Mouse (Mus musculus) CH12F3 (cell line): Measurements from ENCODE around the gene Prim2.

Experiments used
- in situ Hi-C: fragments of 300-500 bp; cut with MboI; formaldehyde crosslinking; loops from 2 replicates; pipeline ENCODE4 v1.14.3; 2020; ENCODE audit warnings: low sequenced_read_pairs

The Prim2 gene

DNA sequence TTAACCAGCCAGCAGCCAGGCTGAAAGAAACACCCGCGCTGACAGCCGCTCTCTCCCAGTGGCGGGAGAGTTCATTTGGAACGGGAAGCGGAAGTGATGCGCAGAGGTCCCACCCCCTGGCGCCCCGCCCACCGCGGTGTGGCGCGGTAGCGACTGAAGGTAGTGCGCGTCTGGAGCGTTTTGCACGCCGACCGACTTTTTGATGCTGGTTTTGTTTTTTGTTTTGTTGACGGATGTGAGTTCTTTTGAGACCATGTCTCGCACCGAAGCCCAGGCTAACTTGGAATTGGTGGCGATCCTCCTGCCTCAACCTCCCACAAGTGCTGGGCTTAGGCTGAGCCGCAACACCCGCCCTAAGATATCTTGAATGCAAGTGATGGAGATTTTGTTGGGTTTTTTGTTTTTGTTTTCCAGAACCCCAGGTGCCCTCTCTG is at the start of gene Prim2:
Prim2 (minus strand) TSS at position 88 of the 434 bp plus-strand sequence.
- in situ Hi-C loops = no loop called here

DNA sequence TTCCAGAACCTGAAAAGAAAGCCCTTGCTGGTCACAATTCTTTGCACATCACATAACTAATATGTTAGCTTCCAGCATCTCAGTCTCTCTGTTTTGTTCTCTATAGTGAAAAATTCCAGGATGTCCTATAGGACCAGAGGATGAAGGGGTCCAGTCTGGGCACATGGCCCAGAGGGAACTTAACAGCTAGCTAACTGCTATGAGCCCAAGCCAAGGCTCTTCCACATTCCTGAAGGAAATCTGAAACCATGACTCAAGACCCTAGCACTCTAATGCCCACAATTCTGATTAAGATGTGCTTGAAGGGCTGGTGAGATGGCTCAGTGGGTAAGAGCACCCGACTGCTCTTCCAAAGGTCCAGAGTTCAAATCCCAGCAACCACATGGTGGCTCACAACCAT is 48.0 kb upstream of the Prim2 start:
- in situ Hi-C loops = no loop called here

DNA sequence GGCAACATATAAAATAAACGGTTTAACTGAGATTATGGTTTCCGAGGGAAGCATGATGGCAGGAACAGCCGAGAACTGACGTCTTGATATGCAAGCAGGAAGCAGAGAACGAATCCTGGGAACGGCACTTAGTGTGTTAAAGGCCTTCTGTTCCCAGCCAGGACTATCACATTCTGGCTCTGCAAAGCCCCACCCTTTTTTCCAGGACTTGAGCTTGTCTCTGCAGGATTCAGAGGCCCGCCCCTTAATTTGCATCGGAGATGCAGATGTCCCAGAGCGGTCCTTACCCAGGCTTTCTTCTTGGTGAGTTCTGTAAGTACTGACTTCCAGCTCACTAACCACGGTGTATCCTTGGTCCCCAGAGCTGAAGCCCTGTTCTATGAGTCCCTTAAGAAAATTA is 45.2 kb upstream of the Prim2 start:
- in situ Hi-C loops = no loop called here

DNA sequence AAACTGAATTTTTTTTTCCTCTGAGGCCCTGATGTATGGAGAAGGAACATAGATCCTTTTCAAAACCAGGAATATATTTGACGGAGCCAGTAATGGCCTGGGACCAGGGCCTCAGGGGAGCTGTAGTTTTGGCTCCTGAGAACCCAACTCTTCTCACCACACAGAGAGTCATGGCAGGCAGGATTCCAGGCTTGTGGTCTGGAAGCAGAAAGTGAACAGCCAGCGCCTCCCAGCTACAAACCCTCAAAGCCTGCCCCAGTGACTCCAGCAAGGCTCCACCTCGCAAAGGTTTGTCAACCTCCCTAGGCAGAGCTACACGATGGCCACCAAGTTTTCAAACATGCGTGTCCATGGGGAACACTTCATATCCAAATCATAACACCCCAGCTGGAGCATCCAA is 42.4 kb upstream of the Prim2 start:
- in situ Hi-C loops = no loop called here

DNA sequence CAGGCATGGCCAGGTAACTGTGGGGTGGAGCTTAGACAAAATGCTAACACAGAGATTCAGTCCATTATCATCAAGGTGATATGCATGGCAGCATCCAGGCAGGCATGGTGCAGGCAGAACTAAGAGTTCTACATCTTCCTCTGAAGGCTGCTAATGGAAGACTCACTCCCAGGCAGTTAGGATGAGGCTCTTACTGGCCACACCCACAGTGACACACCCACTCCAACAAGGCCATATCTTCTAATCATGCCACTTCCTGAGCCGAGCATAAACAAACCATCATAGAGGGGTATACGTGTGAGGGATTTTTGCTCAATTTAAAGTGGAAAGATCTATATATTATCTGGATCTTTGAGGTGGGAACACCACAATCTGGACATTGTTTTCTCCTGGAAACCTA is 40.0 kb upstream of the Prim2 start:
- in situ Hi-C loops = no loop called here

DNA sequence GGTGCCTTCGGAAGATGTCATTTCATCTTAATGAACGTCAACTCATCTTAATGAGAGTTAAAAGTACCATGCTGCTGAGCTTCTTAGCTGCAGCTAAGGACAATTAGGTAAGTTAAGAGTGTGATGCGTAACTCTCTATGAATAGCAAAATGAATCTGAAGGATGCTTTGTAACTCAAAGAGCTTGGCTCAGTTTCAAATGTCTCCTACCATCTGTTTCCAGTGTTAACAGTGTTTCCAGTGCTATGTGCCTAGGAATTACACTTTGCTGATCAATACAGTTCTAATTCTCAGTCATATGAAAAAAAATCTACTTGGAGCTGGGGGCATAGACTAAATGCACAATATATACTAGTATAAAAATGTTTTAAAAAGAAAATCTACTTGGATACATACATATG is 31.6 kb upstream of the Prim2 start:
- in situ Hi-C loops = no loop called here

DNA sequence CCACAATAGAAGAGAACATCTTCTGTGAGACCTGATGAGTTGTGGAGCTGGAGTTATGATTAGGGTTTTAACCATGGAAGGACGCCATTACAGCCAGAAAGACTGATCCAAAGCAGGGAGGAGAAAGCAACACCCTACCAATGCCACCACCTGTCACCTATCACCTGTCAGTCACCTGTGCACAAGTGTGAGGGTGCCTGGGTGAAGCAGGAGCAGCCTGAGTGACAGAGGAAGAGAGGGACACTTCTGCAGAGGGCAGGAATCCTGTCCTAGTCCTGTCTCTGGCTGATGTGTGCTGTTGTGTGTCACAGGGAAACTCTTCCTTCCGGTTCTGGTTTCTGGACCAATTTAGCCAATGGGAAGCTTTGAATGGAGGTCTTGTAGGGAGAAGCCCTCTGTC is 26.4 kb upstream of the Prim2 start:
- in situ Hi-C loops = no loop called here

DNA sequence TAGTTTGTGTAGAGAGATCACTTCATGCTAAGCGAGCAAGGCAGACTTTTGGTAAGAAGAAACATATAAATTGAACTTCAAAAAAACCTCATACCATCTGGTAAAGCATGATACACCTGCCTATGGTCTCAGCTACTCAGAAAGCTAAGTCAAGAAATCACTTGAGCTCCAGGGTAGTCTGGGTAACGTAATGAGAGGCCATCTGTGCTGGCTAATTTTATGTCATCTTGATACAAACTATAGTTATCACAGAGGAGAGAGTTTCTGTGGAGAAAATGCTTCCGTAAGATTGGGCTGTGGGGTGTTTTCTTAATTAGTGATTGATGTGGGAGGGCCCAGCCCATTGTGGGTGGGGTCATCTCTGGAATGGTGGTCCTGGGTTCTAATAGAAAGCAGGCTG is 24.3 kb upstream of the Prim2 start:
- in situ Hi-C loops = no loop called here

DNA sequence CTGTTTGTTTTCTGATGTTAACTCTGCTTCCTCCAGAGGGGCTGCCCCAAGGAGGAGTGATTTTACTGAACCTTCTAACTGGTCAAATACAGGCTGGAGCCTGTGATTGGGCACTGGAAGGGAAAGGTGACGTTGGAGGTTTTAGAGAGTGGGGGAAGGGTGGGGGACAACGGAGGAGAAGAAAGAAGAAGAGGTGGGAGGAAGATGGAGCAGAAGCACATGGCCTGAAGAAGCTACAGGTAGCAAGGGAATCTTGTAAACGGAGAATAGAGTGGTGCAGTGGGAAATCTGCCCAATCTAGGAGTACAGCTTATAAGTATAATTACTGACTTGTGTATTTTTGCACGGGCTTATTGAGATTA is 20.5 kb upstream of the Prim2 start:
- in situ Hi-C loops = no loop called here

DNA sequence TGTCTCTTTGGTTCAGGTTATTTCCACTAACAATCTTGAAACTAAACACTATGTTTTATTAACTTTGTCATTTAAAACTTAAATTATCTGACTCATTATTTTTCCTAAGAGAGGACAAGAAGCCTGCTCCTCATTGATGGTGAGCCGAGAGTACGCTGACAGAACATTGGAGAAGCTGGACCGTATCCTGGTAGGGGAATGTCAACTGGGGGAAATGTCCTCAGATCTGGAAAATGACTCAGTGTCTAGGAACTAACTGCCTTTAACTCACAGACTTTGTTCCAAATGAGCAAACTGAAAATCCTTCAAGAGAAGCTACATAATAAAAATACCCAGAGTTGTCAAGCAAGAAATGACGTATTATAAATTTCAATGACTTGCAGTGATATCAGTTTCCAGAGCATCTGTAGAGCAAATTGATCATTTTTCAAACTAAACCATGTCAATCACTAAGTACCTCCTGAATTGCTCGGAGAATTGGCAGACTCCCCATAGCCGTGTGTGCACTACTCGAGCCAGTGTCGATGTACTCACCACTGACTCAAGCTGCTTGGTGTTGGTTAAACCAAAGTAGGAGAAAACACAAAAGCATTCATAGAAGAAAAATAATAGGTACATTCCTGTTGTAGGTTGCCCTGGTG is 20.0 kb upstream of the Prim2 start:
- in situ Hi-C loops = loop anchor here (10.0 kb wide), 1 partner anchor 45 kb away; no protein-coding TSS in a partner anchor

DNA sequence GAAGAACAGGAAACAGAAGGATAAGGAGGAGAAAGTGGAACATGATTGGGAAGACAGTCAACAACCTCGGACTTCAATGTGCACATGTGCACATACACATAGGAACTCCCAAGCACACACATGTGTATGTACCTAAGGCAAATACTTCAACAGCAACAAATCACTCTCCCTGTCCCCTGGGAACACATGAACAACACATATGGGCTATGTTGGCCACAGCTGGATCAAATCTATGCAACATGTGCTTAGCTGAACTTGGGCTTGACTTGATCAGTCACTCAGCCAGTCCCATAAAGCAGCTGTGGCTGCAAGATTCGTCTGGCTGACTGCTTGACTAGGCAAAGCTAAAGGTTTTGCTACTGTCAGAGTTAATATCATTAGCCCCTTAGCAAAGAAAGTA is 19.2 kb upstream of the Prim2 start:
- in situ Hi-C loops = loop anchor here (10.0 kb wide), 1 partner anchor 46 kb away; no protein-coding TSS in a partner anchor

DNA sequence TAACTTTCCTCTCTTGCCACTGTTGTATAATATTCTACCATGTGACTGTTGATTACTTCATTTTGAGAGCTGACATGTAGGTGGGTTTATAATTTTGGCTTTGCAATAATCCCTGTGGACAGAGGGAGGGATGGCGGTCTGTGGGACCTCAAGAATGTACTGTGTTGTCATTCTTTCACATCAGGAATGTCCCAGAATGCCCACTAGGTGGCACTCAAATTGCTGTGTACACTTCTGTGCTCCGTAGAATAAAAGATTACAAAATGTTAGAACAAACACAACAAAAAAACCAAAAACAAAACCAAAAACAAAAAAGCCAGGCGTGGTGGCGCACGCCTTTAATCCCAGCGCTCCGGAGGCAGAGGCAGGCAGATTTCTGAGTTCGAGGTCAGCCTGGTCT is 14.9 kb upstream of the Prim2 start:
- in situ Hi-C loops = loop anchor here (10.0 kb wide), 1 partner anchor 50 kb away; no protein-coding TSS in a partner anchor

DNA sequence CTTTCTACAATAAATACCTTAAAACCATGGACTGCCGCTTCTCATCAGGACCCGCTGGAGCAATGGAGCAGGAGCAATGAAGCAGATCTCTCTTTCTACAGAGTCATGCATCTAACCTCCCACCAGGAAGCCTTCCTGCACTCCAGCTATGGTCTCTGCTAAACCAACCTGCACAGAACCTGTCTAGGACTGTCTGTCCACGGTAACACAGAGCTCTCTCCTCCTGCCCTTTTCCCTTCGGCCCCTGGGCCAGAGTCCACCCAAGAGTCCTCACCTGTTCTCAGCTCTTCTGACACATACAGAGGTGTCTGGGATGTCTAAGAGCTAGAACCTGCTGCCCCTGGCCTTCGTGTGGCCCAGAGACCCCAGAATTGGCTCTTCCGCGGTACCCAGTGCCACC is 11.3 kb upstream of the Prim2 start:
- in situ Hi-C loops = loop anchor here (10.0 kb wide), 1 partner anchor 54 kb away; no protein-coding TSS in a partner anchor

DNA sequence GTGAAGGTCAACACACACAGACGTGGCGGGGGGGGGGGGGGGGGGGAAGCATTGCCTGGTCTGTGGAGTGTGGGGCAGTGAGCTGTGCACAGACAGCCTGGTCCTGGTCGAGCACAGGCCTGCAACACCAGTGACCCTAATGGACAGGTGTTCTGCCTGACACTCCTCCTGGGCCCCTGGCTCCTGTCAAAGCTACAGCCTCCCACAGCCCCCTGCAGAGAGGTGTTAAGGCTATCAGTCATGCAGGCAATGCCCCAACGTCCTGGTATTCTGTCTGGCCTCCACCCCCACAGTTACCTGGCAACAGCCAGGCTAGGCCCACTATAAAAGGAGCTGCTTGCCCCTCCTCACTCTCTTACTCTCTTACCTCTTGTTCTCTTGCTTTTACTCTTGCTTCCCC is 10.8 kb upstream of the Prim2 start:
- in situ Hi-C loops = loop anchor here (10.0 kb wide), 1 partner anchor 54 kb away; no protein-coding TSS in a partner anchor

DNA sequence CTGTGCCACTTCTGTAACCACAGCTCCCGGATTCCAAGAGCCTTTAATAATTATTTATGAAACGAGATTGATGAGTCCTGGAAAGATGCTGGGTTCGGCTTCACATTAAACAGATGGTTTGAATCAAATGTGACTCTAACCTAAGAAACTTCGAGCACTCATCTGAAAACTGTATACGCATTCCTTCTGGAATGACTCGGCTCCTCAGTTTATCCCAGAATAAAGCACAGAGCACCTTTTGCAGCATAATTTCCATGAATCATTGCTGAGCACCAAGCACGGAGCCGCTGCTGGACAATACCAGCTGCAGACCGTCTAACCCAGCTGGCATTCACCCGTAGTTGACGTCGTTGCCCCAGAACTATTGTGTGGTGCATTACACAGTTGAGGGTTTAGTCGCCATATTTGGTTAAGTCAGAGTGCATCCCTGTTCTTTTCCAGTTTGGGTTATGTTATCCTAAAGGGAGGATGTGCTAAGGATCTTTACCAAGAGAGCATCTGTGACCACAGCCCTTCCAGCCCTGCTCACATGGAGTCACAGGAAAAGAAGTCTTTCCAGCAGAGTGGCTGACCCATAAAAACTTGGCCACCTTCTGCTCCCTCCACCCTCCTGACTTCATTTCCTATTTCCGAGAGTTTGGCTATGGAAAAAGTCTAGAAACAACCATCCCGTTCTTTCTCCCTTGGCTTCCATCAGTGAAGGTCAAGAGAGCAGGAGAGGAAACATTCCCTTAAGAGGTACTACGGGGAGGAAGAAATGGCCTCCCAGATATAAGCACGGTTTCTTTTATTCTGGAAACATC is 3.8 kb upstream of the Prim2 start:
- in situ Hi-C loops = no loop called here

DNA sequence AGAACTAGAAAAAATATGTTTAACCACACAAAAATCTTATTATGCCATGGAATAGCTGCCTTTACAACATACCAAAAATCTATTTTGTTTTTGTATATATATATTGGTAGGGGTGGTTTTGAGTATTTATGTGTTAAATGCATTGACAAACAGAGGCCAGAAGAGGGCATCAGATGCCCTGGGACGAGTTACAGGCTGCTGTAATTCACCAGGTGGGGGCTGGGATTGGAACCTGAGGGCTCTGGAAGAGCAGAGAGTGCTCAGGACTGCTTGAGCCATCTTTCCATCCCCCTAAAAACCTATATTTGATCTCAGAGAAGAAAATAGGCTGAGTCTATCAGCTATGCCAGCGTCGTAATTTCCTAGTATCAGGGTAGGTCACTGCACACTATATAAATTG is 2.9 kb upstream of the Prim2 start:
- in situ Hi-C loops = no loop called here

DNA sequence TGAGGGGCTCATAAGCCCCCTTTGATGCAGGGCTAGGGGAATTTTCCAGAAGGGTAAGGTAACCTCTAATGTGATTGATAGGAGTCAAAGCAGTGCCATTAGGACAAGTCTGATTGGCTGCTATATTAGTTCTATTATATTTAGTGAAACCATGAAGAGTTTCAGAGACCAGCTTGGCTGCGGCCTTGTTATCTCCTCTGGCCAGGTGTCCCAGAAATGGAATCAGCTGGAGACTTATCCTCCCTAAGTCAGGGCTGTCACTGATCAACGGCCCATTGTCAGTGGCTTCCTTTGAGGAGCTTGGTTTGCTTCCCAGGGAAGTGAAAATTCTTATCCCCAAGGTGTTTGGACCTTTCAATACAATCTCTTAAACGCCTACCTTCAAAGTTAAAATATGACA is 2.5 kb upstream of the Prim2 start:
- in situ Hi-C loops = no loop called here

DNA sequence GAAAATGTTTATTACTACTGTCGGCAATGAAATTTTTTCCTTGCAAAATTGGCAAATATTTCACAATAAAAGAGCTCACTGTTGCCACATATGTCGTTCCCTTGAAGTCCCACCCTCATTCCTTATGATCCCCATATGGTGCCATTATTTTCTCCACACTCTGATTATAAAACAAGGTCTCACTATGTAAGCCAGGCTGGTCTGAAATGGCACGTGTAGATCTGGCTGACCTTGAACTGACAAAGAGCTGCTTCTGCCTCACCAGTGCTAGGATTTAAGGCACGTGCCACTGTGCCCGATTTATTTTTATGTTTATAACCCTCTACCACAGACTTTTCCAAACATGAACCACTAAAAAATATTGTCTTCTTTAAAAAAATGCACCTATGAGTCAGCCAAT is 1.8 kb upstream of the Prim2 start:
- in situ Hi-C loops = no loop called here

DNA sequence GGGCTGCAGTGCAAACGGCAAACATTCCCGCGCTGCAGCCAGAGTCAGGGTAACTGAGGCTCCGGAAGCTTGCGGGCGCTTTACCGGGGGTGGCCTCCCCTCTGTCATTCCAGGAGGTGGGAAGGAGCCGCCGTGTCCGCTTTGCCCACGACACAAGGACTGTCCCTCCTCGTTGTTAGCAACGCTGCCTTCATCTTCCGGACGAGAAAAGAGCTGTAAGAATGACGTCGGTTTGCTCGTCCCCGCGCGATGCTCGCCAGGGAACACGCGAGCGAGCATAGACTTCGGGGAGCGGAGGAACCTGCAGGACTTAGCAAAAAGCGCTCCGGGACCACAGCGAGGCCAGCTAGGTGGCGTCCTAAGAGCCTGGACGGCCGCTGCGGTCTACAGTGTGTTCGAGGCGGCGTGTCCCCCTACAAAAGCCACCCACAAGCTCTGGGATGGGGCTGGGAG is 595 bp upstream of the Prim2 start:
- in situ Hi-C loops = no loop called here

DNA sequence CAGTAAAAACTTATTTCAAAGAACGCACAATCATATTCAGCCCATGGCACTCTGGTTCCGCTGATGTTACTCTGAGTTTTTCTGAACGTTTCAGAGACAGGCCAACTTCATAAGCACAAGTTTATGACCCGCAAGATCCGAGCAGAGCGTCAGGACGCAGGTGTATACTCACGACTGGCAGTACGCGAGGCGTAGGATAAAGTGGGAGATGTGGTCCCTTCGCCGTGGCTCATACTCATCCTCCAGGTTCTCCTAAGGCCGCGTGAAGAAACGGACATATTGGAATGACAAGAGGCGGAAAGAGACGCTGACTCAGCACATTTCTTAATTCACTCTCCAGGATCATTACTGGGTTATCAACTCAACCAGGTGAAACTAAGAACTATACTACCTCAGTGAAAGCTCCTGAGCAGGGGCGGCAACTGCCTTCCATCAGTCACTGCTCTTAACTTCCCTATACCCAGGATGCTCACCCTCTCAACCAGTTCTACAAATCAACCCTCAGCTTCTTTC is 5.9 kb downstream of the Prim2 start:
- in situ Hi-C loops = no loop called here

DNA sequence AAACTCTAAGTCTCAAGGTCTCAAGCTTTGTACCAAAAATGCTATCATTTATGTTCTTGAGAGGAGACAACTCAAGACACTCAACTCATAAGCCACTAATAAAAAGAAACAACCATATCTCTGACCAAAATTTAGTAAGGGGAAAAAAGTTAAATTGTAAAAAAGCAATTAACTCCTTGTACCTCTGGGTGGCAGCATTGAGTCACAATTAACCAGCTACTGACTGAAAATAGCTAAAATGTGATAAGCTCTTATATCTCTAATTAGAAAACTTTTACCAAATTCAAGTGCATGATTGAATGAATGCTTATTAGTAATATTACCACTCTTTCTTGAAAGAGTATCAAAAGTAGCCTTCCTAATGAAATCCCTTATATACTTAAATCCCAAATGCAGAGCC is 6.4 kb downstream of the Prim2 start:
- in situ Hi-C loops = no loop called here

DNA sequence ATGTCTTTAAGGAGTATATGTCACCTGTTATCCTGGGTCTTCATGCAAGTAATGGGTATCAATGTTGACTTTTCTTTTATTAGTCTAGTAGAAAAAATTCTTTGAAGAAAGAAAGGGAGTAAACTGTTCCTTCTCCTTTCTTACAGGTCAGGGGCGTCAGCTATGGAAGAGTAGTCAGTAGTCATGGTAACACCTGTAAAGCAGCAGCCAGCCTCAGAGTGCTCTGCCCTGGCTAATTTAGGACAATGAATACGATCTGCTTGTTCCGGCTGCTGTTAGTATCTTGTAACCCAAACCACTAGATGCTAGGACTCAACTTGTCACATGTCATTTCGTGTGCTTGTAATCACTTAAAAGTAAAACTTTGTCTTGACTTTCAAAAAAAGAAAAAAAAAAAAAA is 11.3 kb downstream of the Prim2 start:
- in situ Hi-C loops = no loop called here
